Mouse (Mus musculus) naive thymus-derived CD4-positive, alpha-beta T cell, adult 2 months (primary cell): ENCODE results near the gene Hist1h2bf.

ENCODE experiments used
- DNase-seq: peaks from one replicate; pipeline ENCODE4 v3.0.0-alpha.2; 2011; ENCODE audit warnings: low read depth

Gene Hist1h2bf

DNA sequence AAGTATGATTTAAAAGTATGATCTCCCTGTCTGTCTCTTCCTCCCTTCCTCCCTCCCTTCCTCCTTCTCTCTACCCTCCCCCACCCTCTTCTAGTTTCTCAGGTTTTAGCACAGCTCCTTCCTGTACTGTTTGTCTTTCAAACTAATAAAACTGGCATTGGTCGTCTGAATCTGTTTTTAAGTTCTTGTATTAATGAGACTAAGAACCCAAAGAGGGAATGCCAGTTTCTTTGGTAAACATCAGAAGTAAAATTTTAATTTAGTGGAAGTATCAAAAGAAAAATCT lies 12.9 kb upstream of the Hist1h2bf start:
- DNase-seq = peak; percentile 30

DNA sequence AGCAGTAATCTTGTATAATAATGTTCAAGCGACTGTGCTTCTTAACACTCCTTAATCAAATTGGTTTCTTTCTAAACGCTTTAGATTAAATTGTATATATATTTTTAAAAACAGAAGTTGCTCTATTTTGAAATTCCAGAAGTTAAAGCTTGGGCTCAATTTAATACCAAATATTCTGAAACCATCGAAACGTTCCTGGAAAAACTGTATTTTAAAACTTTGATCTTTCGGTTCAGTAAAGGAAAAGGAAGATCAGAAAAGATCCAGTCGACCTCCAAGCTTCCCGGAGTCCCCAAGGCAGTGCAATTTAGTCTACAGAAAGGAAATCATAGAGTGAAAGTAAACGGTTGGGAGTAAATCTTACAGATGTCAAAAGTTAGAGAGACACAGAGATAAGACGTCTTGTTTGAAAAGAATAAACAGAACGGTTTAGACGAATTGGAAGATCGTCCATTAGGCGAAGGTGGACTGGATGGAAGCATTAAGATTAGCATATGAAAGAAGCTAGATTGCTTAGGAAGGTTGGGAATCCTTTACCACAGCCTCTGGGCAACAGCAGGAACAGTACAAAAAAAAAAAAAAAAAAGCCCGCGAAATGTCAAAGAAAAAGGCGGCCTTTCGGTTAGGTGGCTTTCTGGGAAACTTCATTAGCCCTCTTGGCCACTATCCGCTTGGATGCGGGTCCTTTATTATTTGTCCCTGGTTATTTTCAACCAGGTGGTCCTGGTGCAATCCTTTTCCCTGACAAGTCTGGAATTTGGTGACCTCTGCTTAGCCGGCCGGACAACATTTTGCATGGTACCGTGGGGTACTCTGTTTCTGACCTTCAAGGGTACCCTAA lies 12.3 kb upstream of the Hist1h2bf start:
- DNase-seq = peak; percentile 64

DNA sequence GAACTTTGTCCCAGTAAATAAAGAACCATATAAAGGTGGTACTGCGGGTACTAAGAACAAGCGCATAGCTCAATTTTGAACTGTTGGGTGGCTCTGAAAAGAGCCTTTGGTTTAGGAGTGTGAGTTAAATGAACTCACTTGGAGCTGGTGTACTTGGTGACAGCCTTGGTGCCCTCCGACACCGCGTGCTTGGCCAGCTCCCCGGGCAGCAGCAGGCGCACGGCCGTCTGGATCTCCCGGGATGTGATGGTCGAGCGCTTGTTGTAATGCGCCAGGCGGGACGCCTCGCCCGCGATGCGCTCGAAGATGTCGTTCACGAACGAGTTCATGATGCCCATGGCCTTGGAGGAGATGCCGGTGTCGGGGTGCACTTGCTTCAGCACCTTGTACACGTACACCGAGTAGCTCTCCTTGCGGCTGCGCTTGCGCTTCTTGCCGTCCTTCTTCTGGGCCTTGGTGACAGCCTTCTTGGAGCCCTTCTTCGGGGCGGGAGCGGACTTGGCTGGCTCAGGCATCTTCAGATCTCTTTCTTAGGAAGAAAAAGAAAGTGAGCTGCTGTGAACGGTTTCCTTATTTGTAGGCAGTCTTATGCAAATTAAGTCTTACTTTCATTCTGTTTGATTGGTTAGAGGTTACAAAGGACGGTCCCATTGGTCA lies 11.6 kb upstream of the Hist1h2bf start:
- peak; percentile 92 for DNase-seq

DNA sequence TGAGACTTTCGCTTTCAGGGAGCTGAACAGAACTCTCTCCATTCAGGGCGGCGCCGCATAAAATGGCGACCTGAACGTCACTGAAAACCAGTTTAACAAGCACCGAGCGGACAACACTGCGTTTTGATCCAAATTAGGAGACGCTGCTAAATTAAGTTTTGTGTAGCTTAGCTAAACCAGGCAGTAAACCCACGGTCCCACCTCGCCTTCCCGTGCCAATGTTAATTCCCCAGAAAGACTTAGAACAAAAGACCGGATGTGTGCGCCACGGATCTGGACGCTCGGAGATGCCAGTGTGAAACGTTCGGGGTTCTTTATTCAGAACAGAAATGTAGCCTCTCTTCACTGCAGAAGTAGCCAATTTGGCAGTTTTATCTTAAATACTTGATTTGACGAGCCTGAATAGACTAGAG lies 11.0 kb upstream of the Hist1h2bf start:
- peak; percentile 87 for DNase-seq

DNA sequence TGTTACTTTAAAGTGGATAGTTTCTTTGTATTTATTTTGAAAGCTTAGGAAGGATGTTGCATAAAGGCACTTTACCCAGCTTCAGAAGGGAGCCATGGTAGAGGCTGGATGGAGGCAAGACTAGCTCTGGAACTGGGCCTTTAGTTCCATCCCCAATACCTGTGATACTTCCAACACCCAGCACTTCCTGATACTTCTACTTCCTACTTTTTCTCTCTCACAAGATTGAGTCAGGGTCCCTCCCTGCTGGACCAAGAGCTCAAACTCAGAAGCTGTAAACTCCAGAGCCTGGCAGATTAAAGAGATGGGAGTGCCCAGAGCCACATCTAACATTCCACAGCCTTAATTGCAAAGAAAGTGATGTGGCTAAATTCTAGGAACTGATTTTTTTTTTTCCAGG lies 10.3 kb upstream of the Hist1h2bf start:
- peak; percentile 36 for DNase-seq

DNA sequence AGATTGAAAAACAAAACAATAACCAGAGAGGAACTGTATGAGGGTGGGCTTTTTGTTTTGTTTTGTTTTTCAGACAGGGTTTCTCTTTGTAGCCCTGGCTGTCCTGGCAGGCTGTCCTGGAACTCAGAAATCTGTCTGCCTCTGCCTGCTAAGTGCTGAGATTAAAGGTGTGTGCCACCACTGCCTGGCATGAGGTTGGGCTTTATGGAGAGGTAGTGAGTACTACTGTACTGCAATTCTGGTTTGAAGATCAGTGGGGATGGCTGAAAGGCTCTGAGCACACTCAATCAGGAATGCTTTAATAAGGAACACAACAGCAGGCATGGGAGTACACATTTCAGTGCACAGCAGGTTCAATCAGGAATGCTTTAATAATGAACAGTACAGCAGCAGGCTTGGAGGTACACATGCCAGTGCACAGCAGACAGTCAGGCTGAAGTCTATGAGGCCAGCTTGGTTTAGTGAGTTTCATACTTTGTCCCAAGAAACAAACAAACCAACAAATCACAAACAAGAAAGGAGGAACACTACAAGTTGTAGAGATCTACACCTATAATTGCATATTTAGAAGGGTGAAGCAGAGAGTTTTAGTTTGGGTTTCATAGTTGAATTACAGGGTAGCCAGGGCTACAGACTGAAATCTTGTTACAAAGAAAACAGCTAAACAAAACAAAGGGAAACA lies 9.5 kb upstream of the Hist1h2bf start:
- DNase-seq = no peak

DNA sequence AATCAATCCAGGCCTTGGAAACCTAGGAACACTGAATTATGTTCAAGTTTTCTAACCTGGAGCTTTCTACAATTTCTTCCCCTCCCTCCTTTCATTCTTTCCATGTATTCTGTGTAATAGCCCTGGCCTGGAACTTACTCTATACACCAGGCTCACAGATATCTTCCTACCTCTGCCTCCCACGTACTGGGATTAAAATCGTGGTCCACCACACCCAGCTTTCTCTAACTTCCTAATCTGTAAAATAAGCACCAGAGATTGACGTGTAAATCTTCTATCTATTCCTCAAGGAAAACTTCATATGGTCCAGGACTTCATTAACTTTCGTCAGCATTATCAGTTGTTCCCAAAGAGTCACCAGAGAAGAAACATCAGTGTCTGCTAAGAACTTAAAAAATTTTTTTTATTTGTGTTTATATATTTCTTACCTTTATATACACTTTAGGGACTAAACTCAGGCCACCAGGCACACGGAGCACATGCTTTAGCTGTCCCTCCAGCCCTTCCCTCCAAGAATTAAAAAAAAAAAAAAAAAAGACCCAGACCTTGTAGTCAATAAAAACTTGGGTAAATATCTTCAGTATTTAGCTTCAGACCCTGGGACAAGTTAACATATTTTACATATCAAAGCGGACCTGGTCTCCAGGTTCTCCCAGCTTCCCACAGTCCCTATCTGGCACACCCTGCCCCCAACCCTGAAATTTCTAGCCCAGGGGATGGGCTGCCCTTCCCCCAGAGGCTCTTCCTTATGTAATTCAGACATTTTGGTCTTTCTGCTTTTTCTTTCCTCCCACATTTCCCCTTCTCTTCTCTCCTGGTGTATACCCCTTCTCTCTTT lies 8.4 kb upstream of the Hist1h2bf start:
- no peak for DNase-seq

DNA sequence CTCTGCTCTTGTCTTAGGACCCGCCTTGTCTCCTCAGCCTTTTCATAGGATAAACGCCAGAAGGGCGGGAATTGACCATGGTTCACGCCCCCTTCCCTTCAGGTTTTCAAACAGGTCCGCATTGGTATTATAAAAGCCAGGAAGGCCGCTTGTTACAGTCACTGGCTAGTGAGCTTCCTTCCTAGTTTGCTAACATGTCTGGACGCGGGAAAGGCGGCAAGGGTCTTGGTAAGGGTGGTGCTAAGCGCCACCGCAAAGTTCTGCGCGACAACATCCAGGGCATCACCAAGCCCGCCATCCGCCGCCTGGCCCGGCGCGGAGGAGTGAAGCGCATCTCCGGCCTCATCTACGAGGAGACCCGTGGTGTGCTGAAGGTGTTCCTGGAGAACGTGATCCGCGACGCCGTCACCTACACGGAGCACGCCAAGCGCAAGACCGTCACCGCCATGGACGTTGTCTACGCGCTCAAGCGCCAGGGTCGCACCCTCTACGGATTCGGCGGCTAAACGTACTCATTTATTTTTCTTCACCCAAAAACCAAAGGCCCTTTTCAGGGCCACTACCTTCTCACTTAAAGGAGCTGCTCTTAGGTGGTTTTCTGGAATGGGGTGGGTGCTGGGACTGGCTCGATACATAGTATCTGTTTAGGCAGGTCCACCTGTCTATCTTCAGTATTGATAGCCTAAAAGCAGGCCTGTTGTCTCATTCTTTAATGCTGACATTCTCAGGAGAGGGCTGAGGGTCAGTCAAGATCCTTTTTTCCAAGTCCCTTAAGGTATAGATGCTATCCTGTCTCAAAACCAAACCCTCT lies 7.6 kb upstream of the Hist1h2bf start, which contains the start of gene Hist1h4d:
Gene Hist1h4d, plus strand, starts transcription at position 191 of the 811 bp plus-strand sequence.
- peak; percentile 96 for DNase-seq

DNA sequence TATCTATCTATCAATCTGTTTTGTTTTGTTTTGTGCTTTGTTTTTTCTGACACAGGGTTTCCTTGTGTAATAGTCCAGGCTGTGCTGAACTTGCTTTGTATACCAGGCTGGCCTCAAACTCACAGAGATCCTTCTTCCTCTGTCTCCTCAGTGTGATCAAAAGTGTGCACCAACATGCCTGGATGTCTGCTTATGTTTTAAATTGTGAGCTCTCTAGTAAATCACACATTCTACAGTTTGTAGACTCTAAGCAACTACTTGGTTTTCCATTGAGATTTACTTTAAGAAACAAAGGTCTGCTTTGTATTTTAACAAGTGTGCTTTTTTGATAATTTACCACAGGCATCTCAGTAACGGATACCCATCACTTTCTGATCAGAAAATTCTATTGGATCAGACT lies 3.8 kb upstream of the Hist1h2bf start:
- DNase-seq = no peak

DNA sequence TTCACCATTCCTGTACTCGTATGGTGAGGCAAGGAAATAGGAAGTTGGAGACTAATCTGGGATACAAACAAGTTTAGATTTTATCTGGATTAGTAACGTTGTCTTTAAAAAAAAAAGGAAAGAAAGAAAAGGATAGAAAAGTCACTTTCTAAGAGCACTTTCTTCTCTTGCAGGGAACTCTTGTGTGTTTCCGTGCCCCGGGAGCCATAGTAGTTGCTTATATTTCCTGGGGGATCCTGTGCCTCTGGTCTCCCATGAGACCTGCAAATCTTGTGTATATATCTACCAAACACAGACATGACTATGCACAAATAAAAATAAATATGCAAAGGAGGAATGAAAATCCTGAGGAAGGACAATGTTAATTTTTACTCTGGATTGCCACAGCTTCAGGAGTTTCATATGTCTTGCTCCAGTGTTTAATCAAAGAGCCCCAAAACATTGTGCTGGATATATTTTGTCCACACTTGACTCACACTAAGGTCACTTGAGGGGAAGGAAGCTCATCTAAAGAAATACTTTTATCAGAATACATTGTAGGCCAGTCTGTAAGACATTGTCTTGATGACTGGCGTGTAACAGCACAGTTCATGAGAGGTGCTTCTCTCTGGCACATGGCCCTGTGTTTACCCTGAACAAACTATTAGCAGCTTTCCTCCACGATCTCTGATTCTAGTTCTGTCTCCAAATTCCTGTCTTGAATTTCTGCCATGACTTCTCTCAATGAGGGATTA lies 3.1 kb upstream of the Hist1h2bf start:
- no peak for DNase-seq

DNA sequence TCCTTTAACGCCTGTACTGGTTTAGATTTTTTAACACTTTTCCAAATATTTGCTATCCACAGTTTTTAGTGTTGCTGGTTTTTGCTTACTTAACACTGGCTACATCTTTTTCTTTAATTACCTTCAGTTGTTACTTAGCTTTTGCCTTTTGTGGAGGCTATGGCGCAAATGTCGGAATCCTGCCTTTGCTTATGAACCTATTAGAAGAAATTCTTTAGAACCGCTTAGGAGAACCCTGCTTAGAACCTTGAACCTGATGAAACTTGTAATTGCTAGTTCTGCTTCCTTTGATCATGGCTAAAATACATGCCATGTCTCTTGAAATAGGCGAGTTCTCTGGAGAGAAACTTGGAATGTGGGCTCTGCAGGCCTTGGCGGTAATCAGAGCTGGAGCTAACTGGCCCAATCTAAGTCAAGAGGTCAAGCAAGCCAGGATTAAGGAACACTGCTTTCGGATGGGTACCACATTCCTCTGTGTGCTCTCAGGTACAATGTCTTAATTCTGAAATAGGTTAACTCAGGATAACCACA lies 2.4 kb upstream of the Hist1h2bf start:
- no peak for DNase-seq

DNA sequence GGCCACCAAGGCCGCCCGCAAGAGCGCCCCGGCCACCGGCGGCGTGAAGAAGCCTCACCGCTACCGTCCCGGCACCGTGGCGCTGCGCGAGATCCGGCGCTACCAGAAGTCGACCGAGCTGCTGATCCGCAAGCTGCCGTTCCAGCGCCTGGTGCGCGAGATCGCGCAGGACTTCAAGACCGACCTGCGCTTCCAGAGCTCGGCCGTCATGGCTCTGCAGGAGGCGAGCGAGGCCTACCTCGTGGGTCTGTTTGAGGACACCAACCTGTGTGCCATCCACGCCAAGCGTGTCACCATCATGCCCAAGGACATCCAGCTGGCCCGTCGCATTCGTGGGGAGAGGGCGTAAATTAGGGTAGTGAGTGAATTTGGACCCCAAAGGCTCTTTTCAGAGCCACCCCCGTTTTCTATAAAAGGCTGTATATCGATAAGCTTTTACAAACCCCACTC lies 1.9 kb upstream of the Hist1h2bf start:
- peak; percentile 47 for DNase-seq

DNA sequence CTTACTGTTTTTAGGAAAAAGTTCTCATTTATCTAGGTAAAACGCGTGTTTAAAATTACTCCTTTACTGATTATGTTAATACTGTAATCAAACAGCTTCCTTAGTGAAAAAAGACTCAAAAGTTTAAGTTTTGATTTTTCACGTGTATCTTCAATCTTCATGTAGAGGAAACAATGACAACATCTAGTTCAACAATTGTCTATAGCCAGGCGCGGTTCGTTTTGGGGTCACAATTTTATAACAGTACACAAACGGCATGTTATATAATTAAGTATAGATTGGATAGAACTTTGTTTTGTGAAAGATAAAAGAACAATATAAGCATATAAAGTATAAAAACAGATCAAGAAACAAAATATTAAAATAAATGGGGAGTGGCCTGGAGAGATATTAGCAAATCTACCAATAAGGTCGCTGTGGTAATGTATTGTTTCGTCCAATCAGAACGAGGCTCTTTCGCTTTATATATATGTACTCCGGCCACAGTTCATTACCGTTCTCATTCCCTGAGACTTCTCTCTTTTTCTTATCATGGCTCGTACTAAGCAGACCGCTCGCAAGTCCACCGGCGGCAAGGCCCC lies 1.4 kb upstream of the Hist1h2bf start, which contains the start of gene Hist1h3d:
Gene Hist1h3d, plus strand, starts transcription at position 493 of the 581 bp plus-strand sequence.
- DNase-seq = peak; percentile 71

DNA sequence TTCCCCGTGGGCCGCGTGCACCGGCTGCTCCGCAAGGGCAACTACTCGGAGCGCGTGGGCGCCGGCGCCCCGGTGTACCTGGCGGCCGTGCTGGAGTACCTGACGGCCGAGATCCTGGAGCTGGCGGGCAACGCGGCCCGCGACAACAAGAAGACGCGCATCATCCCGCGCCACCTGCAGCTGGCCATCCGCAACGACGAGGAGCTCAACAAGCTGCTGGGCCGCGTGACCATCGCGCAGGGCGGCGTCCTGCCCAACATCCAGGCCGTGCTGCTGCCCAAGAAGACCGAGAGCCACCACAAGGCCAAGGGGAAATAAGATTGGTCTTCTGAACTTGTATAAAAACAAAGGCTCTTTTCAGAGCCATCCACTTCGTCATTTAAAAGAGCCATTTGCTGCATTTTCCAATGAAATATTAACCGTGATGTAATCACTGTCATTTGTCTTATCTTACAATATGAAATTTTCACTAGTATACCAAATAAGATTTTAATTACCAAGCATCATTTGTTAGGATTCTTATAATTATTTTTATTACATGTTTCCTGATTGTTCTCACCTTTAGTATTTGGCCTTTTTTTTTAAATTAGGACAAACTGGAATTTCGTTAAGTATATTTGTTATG lies 662 bp upstream of the Hist1h2bf start:
- DNase-seq = peak; percentile 53

DNA sequence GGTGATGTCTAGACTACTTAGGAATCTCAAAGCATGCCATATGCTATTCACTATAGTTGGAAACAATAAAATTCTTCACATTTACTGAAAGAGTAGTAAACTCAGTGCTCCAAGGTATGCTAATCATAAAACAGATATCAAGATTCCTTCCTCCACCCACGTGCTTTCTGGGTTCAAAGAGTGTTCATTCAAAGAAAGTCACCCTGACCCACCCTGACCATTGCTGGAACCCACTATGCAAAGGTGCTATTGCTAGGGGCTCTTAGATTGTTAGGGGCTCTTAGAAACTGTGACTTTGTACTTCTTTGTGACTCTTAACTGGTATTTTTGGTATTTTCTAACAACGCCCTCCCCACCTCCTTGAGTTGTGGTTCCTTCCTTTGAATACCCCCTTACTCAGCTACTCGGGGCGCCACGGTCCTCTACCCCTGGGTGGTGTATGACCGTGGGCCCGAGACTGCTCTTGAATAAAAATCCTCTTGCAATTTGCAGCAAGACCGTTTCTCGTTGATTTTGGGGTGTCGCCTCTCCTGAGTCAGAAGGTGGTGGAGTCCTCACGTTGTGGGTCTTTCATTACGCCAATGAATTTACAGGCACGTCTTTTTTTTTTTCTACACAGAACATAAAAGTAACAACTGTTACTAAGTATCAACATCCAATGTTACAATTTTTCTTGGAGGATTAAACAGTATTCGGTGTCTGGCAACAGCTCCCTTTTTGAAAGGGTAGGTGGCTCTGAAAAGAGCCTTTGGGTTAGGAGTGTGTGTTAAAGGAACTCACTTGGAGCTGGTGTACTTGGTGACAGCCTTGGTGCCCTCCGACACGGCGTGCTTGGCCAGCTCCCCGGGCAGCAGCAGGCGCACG lies 730 bp downstream of the Hist1h2bf start:
- DNase-seq = peak; percentile 42

DNA sequence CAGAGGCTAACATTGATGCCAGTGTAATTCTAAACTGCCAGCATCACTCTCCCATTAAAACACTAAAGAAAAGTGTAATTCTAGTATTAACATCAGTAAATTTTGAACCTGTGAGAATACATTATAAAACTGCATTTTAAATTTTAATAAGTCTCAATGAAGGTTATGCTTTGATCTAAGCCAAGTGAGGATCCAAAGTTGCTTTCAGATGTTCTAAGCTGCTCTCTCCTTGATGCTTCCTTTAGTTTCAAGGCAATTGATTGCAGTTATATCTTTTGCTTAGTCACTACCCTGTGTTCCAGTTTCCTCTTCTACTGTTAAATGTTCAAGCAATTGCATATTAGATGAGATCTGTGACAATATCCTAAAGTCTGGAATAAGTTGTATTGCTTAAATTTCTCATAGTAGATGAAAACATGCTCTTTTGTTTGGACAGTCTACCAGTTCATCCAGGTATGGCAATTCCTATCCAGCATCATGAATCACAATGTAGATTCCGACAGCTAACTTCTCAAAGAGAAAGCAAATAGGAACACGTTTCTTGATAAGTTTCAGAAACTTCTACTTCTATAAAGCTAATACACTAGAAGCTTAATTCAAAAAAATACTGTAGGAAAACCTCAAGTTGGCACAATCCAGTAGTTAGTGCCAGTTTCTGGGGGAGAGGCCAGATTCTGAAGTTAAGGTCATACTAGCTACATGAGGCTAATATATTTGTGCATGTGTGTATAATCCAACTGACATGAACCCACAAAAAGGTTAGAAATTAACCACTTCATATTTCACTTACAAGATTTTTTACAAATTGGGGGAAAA lies 1.6 kb downstream of the Hist1h2bf start:
- no peak for DNase-seq

DNA sequence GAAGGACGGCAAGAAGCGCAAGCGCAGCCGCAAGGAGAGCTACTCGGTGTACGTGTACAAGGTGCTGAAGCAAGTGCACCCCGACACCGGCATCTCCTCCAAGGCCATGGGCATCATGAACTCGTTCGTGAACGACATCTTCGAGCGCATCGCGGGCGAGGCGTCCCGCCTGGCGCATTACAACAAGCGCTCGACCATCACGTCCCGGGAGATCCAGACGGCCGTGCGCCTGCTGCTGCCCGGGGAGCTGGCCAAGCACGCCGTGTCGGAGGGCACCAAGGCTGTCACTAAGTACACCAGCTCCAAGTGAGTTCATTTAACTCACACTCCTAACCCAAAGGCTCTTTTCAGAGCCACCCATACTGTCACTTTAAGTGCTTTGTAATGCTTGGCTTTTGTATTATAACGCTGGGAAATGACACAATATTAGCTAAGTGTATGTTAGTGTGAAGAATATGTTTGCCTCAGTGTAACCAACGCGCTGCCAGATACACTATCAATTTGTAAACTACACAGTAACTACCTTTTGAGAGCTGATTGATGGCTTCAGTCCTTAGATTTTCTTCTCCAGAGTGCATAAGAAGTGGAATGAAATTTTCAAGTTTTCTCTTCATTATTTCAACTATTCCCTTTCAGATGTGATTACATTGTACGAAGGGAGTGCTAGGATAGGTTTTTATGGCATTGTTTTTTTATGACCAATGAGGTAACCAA lies 2.3 kb downstream of the Hist1h2bf start:
- DNase-seq = peak; percentile 51
